Mouse (Mus musculus): Measurements from ENCODE around the gene Obscn.

- TF ChIP-seq TAL1 (conservative IDR thresholded peaks at IDR 0.05; ENCODE audit: low read depth, low read length): no peak
- no peak for TF ChIP-seq CTCF (IDR thresholded peaks at IDR 0.05; ENCODE audit: low read depth, low read length)
- no peak for TF ChIP-seq GATA1 (IDR thresholded peaks at IDR 0.05; ENCODE audit: borderline replicate concordance, low read length)
- no peak for TF ChIP-seq GATA2 (IDR thresholded peaks at IDR 0.05; ENCODE audit: borderline replicate concordance, low read depth, low read length)
- no peak for TF ChIP-seq POLR2AphosphoS5 (IDR thresholded peaks at IDR 0.05; ENCODE audit: insufficient replicate concordance, low read depth, low read length)
Observed at GRCm38 (mm10) chr11:58947798-58948528, 188.2 kb downstream of the Obscn start.
